Mouse (Mus musculus) limb, embryonic 12.5 days (tissue): ENCODE data around the gene Il1rl2. TPM values are rescaled to one million over a fixed set of nuclear protein-coding genes. Genes with fewer than 3 reads are reported as not detected.

ENCODE experiments used
- ATAC-seq: fragments of 200-750 bp; cut with Nextera tagmentation; 2 replicates; pipeline ENCODE4 v1.8.0; 2017; ENCODE audit warnings: low read depth, moderate TSS enrichment; ENCODE audit not compliant: insufficient number of reproducible peaks, insufficient read depth, low FRiP score, low TSS enrichment
- H3K27ac ChIP-seq: fragments of 300-500 bp; sonication (generic); 2 replicates; pipeline ENCODE4 v1.5.1; 2016; ENCODE audit warnings: mild to moderate bottlenecking, moderate library complexity
- H3K27me3 ChIP-seq: fragments of 300-500 bp; sonication (generic); 2 replicates; pipeline ENCODE4 v1.6.1; 2016; ENCODE audit warnings: mild to moderate bottlenecking, moderate library complexity
- H3K36me3 ChIP-seq: fragments of 300-500 bp; sonication (generic); 2 replicates; pipeline ENCODE4 v1.6.1; 2016; ENCODE audit warnings: mild to moderate bottlenecking, moderate library complexity
- H3K4me1 ChIP-seq: fragments of 300-500 bp; sonication (generic); replicated peaks from 2 replicates; pipeline ENCODE4 v1.6.1; 2016
- H3K4me2 ChIP-seq: fragments of 300-500 bp; sonication (generic); 2 replicates; pipeline ENCODE4 v1.6.1; 2016; ENCODE audit warnings: mild to moderate bottlenecking, moderate library complexity
- H3K4me3 ChIP-seq: fragments of 300-500 bp; sonication (generic); replicated peaks from 2 replicates; pipeline ENCODE4 v1.5.1; 2016; ENCODE audit warnings: mild to moderate bottlenecking
- H3K9ac ChIP-seq: fragments of 300-500 bp; sonication (generic); replicated peaks from 2 replicates; pipeline ENCODE4 v1.6.1; 2016; ENCODE audit warnings: mild to moderate bottlenecking, moderate library complexity
- H3K9me3 ChIP-seq: fragments of 300-500 bp; sonication (generic); 2 replicates; pipeline ENCODE4 v1.6.1; 2016; ENCODE audit warnings: mild to moderate bottlenecking, moderate library complexity
- WGBS: fragments of 180-500 bp; shearing (Covaris S2); methylation state at CpG from one replicate; pipeline ENCODE4 v1.1.7; 2016; 5-methylcytosine and 5-hydroxymethylcytosine counted together
- polyA plus RNA-seq: library from polyadenylated mRNA; unstranded; fragments of >200 nt; fragmentation: Nextera tagmentation; extraction: Ambion mirVana; gene quantifications from 2 replicates; pipeline ENCODE4 v1.2.1, GENCODE M21; 2016

The Il1rl2 gene
- 2.3 and 2.4 TPM in 2 replicates for polyA plus RNA-seq

GRCm38 (mm10) chr1:40324457-40324856 is at the start of gene Il1rl2:
Gene Il1rl2 (plus strand): TSS chr1:40324610.
- peaks cover 40% of the 10 kb centered on the region for H3K27me3 ChIP-seq
- peak within 1 kb of the TSS; percentile 81 for H3K4me2 ChIP-seq
- H3K9ac ChIP-seq: 0 out of 2 replicates have a peak within 1 kb of the TSS, but pooled peaks have one; percentile 56
- no peak for ATAC-seq
- H3K27ac ChIP-seq: no peak within 1 kb of the TSS
- H3K4me1 ChIP-seq: peaks cover 10% of the 10 kb centered on the region
- peak within 1 kb of the TSS; percentile 42 for H3K4me3 ChIP-seq
- H3K36me3 ChIP-seq: no peaks in the 10 kb centered on the region
- H3K9me3 ChIP-seq: no peaks in the 10 kb centered on the region
- 61% methylated on average over 6 of the region's 6 CpGs for WGBS

GRCm38 (mm10) chr1:40275285-40276013 is 49.0 kb upstream of the Il1rl2 start:
- H3K9ac ChIP-seq: no peak overlapping the region
- H3K4me1 ChIP-seq: no peaks in the 10 kb centered on the region
- H3K27me3 ChIP-seq: no peaks in the 10 kb centered on the region
- no peaks in the 10 kb centered on the region for H3K36me3 ChIP-seq
- H3K27ac ChIP-seq: no peak overlapping the region
- no peak overlapping the region for H3K4me2 ChIP-seq
- no peaks in the 10 kb centered on the region for H3K9me3 ChIP-seq
- H3K4me3 ChIP-seq: no peak overlapping the region
- WGBS: 75% methylated on average over 10 of the region's 10 CpGs
- no peak for ATAC-seq

DNA sequence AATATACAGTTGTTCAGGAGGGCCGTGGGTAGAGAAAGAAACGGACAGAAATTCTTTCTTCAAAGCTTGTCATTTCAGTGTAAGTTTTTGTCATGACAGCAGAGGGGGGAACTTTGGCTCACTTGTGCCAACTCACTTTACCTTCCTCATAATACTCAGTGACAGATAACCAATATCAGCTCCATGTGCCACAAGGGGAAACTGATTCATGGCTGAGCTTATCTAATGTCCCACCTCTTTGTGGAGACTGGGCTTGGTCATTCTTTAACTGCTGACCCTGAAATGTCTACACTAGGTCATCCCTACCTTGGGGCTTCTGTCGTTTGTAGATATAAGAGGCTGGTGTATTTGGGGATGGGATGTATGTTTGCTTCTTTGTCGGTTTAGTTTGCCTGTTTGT is 46.5 kb upstream of the Il1rl2 start:
- no peak overlapping the region for H3K4me2 ChIP-seq
- no peak overlapping the region for H3K27ac ChIP-seq
- no peaks in the 10 kb centered on the region for H3K4me1 ChIP-seq
- no peak for ATAC-seq
- 95% methylated on average over 4 of the region's 4 CpGs for WGBS
- H3K4me3 ChIP-seq: no peak overlapping the region
- H3K9ac ChIP-seq: no peak overlapping the region
- no peaks in the 10 kb centered on the region for H3K27me3 ChIP-seq
- no peaks in the 10 kb centered on the region for H3K9me3 ChIP-seq
- no peaks in the 10 kb centered on the region for H3K36me3 ChIP-seq

DNA sequence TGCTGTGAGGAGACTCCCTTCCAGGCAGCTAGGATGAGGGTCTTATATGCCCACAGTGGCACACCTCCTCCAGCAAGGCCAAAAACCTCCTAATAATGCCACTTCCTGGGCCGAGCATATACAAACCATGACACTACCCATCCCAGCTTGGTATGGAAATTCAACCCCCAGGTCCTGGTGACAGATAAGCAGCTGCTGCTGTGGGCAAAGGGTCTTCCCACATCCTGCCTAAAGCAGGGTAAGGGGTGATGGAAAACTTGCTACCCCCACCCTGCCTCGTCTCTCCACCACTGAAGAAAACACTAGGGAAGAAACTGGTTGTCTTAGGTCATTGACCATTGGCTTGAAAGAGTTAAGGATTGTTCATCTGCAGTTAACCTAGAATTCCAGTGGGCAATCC is 45.7 kb upstream of the Il1rl2 start:
- Histone ChIP-seq H3K4me3 (no peak overlapping the region), H3K4me2 (no peak overlapping the region), H3K4me1 (no peaks in the 10 kb centered on the region), H3K27me3 (no peaks in the 10 kb centered on the region), H3K36me3 (no peaks in the 10 kb centered on the region), H3K9ac (no peak overlapping the region), H3K27ac (no peak overlapping the region), H3K9me3 (no peaks in the 10 kb centered on the region)
- no peak for ATAC-seq
- WGBS: 87% methylated on average over 2 of the region's 2 CpGs

GRCm38 (mm10) chr1:40279182-40279743 is 45.1 kb upstream of the Il1rl2 start:
- H3K27me3 ChIP-seq: no peaks in the 10 kb centered on the region
- no peaks in the 10 kb centered on the region for H3K36me3 ChIP-seq
- WGBS: 58% methylated on average over 11 of the region's 11 CpGs
- no peaks in the 10 kb centered on the region for H3K9me3 ChIP-seq
- no peak overlapping the region for H3K4me2 ChIP-seq
- ATAC-seq: no peak
- no peaks in the 10 kb centered on the region for H3K4me1 ChIP-seq
- no peak overlapping the region for H3K4me3 ChIP-seq
- H3K27ac ChIP-seq: no peak overlapping the region
- no peak overlapping the region for H3K9ac ChIP-seq

DNA sequence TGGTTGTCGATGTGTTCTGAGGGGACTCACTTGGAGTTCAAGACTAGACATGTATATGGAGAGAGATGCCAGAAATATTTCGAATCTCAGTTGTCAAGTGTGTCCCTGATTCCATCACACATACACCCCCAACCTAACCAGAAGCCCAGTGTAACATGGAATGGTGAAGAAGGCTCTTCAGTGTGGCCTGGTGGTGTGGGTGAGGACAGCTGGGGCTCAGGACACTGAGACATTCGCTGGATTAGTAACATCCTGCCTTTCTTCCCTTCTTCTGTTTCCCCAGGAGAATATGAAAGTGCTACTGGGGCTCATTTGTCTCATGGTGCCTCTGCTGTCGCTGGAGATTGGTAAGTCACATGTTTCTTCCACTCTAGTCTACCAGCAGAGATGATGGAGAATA is 42.5 kb upstream of the Il1rl2 start:
- no peak overlapping the region for H3K4me3 ChIP-seq
- H3K4me2 ChIP-seq: no peak overlapping the region
- no peaks in the 10 kb centered on the region for H3K4me1 ChIP-seq
- ATAC-seq: no peak
- no peaks in the 10 kb centered on the region for H3K9me3 ChIP-seq
- no peaks in the 10 kb centered on the region for H3K27me3 ChIP-seq
- 81% methylated on average over 4 of the region's 4 CpGs for WGBS
- no peak overlapping the region for H3K9ac ChIP-seq
- H3K27ac ChIP-seq: no peak overlapping the region
- H3K36me3 ChIP-seq: no peaks in the 10 kb centered on the region

GRCm38 (mm10) chr1:40282394-40282793 is 42.0 kb upstream of the Il1rl2 start:
- no peak overlapping the region for H3K4me3 ChIP-seq
- ATAC-seq: no peak
- 76% methylated on average over 3 of the region's 3 CpGs for WGBS
- no peaks in the 10 kb centered on the region for H3K9me3 ChIP-seq
- H3K4me1 ChIP-seq: no peaks in the 10 kb centered on the region
- H3K27me3 ChIP-seq: no peaks in the 10 kb centered on the region
- H3K36me3 ChIP-seq: no peaks in the 10 kb centered on the region
- no peak overlapping the region for H3K4me2 ChIP-seq
- H3K9ac ChIP-seq: no peak overlapping the region
- H3K27ac ChIP-seq: no peak overlapping the region

DNA sequence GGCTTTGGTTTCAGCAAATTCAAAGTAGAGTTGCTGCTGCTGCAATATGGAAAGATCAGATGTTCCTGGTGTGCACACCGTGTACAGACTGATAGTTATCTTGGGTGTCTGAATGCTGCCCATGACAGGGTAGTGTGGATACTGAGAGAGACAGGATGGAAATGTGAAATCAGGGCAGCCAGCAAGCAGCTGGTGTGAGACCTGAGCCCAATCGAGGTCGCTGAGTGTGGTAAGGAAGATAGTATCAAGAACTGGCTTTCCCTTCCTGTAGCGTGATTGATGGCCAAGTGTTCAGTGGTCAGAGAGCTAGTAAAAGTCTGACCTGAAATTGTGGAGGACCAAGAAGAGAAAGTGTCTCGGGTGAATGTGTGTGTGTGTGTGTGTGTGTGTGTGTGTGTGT is 40.4 kb upstream of the Il1rl2 start:
- Histone ChIP-seq H3K27me3 (no peaks in the 10 kb centered on the region), H3K4me3 (no peak overlapping the region), H3K36me3 (no peaks in the 10 kb centered on the region), H3K9me3 (no peaks in the 10 kb centered on the region), H3K4me2 (no peak overlapping the region), H3K9ac (no peak overlapping the region), H3K4me1 (no peaks in the 10 kb centered on the region), H3K27ac (no peak overlapping the region)
- no peak for ATAC-seq
- WGBS: 69% methylated on average over 5 of the region's 5 CpGs

GRCm38 (mm10) chr1:40290489-40291255 is 33.7 kb upstream of the Il1rl2 start:
- 74% methylated on average over 12 of the region's 12 CpGs for WGBS
- no peak overlapping the region for H3K4me3 ChIP-seq
- no peak overlapping the region for H3K27ac ChIP-seq
- H3K9me3 ChIP-seq: no peaks in the 10 kb centered on the region
- ATAC-seq: no peak
- H3K9ac ChIP-seq: no peak overlapping the region
- no peaks in the 10 kb centered on the region for H3K27me3 ChIP-seq
- no peak overlapping the region for H3K4me2 ChIP-seq
- H3K36me3 ChIP-seq: no peaks in the 10 kb centered on the region
- H3K4me1 ChIP-seq: no peaks in the 10 kb centered on the region

- WGBS: 86% methylated on average over 2 of the region's 2 CpGs
- no peak for ATAC-seq
- no peak overlapping the region for H3K4me3 ChIP-seq
- no peaks in the 10 kb centered on the region for H3K4me1 ChIP-seq
- no peaks in the 10 kb centered on the region for H3K36me3 ChIP-seq
- H3K27ac ChIP-seq: no peak overlapping the region
- no peaks in the 10 kb centered on the region for H3K27me3 ChIP-seq
- no peak overlapping the region for H3K4me2 ChIP-seq
- no peaks in the 10 kb centered on the region for H3K9me3 ChIP-seq
- no peak overlapping the region for H3K9ac ChIP-seq
Measured at GRCm38 (mm10) chr1:40292231-40292630, 32.2 kb upstream of the Il1rl2 start.

GRCm38 (mm10) chr1:40293891-40294290 is 30.5 kb upstream of the Il1rl2 start:
- WGBS: 93% methylated on average over 7 of the region's 7 CpGs

More at GRCm38 (mm10) chr1:40293891-40294290, 30.5 kb upstream of the Il1rl2 start:
- Histone ChIP-seq H3K9me3 (no peaks in the 10 kb centered on the region), H3K27me3 (no peaks in the 10 kb centered on the region), H3K4me3 (no peak overlapping the region), H3K27ac (no peak overlapping the region), H3K4me2 (no peak overlapping the region), H3K9ac (no peak overlapping the region), H3K36me3 (no peaks in the 10 kb centered on the region), H3K4me1 (no peaks in the 10 kb centered on the region)
- ATAC-seq: no peak
